In the genomic region with DNA sequence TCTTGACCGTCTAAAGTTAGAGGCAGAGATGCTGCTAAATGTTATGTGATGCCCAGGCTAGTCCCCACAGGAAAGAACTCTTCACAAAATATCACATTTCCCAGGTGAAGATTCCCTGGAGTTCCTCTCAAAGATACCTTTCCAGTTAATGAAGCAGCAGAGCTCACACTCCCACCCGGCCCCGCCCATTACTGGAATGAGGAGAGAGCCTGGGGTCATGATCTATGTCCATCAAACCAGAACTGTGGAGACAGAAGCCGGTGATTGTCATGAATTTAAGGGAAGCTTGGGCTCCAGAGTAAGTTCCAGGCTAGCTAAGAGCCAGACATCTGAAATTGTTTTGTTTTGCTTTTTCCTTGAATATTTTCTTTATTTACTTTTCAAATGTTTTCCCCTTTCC, we compare ENCODE assay signal across 16 mouse cellular contexts.
"Had no signal": no experiment of that assay in that cellular context is flagged by ENCODE, and none has a peak within 500 bp of the region (broad histone marks: within the 10 kb centered on the region; RNA-seq: fewer than 3 reads in every experiment).

No protein-coding gene starts in this region.

- H3K36me3 ChIP-seq: midbrain, embryonic 10.5 days; midbrain, embryonic 12.5 days; neural tube, embryonic 13.5 days; neural tube, embryonic 15.5 days; stomach, embryonic 15.5 days had no signal

- H3K4me1 ChIP-seq: midbrain, embryonic 10.5 days; midbrain, embryonic 12.5 days; neural tube, embryonic 13.5 days; neural tube, embryonic 15.5 days; stomach, embryonic 15.5 days had no signal

- H3K9ac ChIP-seq: lung, embryonic 14.5 days; midbrain, embryonic 12.5 days; neural tube, embryonic 13.5 days; neural tube, embryonic 15.5 days; stomach, embryonic 15.5 days had no signal

- H3K27me3 ChIP-seq: midbrain, embryonic 12.5 days; neural tube, embryonic 13.5 days; neural tube, embryonic 15.5 days; stomach, embryonic 15.5 days had no signal

- ATAC-seq: midbrain, embryonic 16.5 days had no signal

- H3K4me3 ChIP-seq: midbrain, embryonic 10.5 days; midbrain, embryonic 12.5 days; myocyte; neural tube, embryonic 13.5 days; neural tube, embryonic 15.5 days; stomach, embryonic 15.5 days had no signal

- DNase-seq: lung, embryonic 14.5 days; lung, postnatal 10 days; lung, postnatal 4 days; midbrain, embryonic 14.5 days; right cerebral cortex, postnatal 14 days; thymus, adult 2 months; thymus, postnatal 25 days; thymus, postnatal 4 days had no signal

- H3K4me2 ChIP-seq: lung, embryonic 14.5 days; midbrain, embryonic 12.5 days; neural tube, embryonic 13.5 days; neural tube, embryonic 15.5 days; stomach, embryonic 15.5 days had no signal

- H3K9me3 ChIP-seq: midbrain, embryonic 10.5 days; midbrain, embryonic 12.5 days; neural tube, embryonic 13.5 days; neural tube, embryonic 15.5 days; stomach, embryonic 15.5 days had no signal

- H3K27ac ChIP-seq: midbrain, embryonic 10.5 days; midbrain, embryonic 12.5 days; neural tube, embryonic 13.5 days; neural tube, embryonic 15.5 days; stomach, embryonic 15.5 days; stomach, postnatal 0 days had no signal
